Mouse (Mus musculus) midbrain, embryonic 10.5 days (tissue): Measurements from ENCODE around the gene Kansl1l. TPM values are rescaled to one million over a fixed set of nuclear protein-coding genes. Genes with fewer than 3 reads are reported as not detected.

Experiments used
- DNase-seq: peaks from one replicate; pipeline ENCODE4 v3.0.0-alpha.2; 2017; ENCODE audit warnings: low spot score
- H3K27ac ChIP-seq: fragments of 300-500 bp; sonication (generic); replicated peaks from 2 replicates; pipeline ENCODE4 v1.5.1; 2016; ENCODE audit warnings: mild to moderate bottlenecking
- H3K27me3 ChIP-seq: fragments of 300-500 bp; sonication (generic); 2 replicates; pipeline ENCODE4 v1.6.1; 2016; ENCODE audit warnings: low read depth, mild to moderate bottlenecking; ENCODE audit not compliant: poor library complexity, severe bottlenecking
- H3K36me3 ChIP-seq: fragments of 300-500 bp; sonication (generic); 2 replicates; pipeline ENCODE4 v1.6.1; 2016; ENCODE audit warnings: mild to moderate bottlenecking, moderate library complexity
- H3K4me1 ChIP-seq: fragments of 300-500 bp; sonication (generic); 2 replicates; pipeline ENCODE4 v1.6.1; 2016
- H3K4me3 ChIP-seq: fragments of 300-500 bp; sonication (generic); 2 replicates; pipeline ENCODE4 v1.5.1; 2016; ENCODE audit warnings: mild to moderate bottlenecking, moderate library complexity
- H3K9me3 ChIP-seq: fragments of 300-500 bp; sonication (generic); replicated peaks from 2 replicates; pipeline ENCODE4 v1.6.1; 2016; ENCODE audit warnings: mild to moderate bottlenecking
- WGBS: fragments of 180-500 bp; shearing (Covaris S2); methylation state at CpG from one replicate; pipeline ENCODE4 v1.1.7; 2016; 5-methylcytosine and 5-hydroxymethylcytosine counted together
- polyA plus RNA-seq: library from polyadenylated mRNA; unstranded; fragments of >200 nt; fragmentation: Nextera tagmentation; extraction: Ambion mirVana; gene quantifications from 2 replicates; pipeline ENCODE4 v1.2.1, GENCODE M21; 2016

The Kansl1l gene
- polyA plus RNA-seq, 1 experiment from 2014 or later: 7.8 TPM

- WGBS: 79% methylated on average over 1 of the region's 1 CpGs
- DNase-seq: no peak
- H3K4me1 ChIP-seq: peaks cover 16% of the 10 kb centered on the region; the same call in 1 of the 2 replicates
- no peak overlapping the region for H3K4me3 ChIP-seq
- H3K27me3 ChIP-seq: peaks cover 4% of the 10 kb centered on the region
- H3K27ac ChIP-seq: no peak overlapping the region
- H3K36me3 ChIP-seq: no peaks in the 10 kb centered on the region
- no peaks in the 10 kb centered on the region for H3K9me3 ChIP-seq
Measured at GRCm38 (mm10) chr1:66813191-66813590, 4.2 kb downstream of the Kansl1l start.

DNA sequence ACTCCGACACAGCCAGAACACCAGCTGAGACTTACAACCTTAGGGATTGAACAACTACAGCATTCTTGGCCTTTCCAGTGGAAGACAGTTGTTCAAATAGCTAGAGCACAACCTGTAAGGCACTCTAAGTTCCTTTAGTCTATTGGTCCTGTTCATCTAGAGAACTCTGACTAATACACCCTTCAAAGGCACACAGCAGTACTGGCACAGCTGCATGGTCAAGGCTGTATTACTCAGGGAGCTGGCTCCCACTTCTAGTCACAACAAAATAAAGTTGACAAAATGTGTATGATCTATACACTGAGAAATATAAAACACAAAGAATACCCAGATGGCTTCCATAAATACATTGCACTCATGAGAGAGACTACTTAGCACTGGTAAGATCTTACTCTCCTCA lies 10.5 kb downstream of the Kansl1l start:
- no peaks in the 10 kb centered on the region for H3K27me3 ChIP-seq
- no peaks in the 10 kb centered on the region for H3K4me1 ChIP-seq
- no peak for DNase-seq
- H3K4me3 ChIP-seq: no peak overlapping the region
- H3K36me3 ChIP-seq: peaks cover 3% of the 10 kb centered on the region; the same call in 1 of the 2 replicates
- no peaks in the 10 kb centered on the region for H3K9me3 ChIP-seq
- H3K27ac ChIP-seq: no peak overlapping the region
- 94% methylated on average over 1 of the region's 1 CpGs for WGBS

DNA sequence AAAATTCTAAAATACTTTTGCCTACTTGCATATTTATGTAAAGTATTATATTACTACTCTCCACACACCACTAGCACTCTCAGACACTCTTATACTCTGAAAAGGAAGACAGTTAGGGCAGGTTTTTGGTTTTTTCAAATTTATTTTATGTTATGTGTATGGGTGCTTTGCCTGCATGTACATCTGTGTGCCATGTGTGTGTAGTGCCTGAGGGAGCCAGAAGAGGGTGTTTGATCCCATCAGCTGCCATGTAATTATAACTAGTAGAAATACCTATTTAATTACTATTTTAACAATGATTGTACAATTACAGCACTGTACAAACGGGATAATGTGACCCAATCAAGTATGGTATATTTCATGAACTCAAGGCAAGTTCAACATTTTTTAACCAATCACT lies 12.0 kb downstream of the Kansl1l start:
- H3K4me3 ChIP-seq: no peak overlapping the region
- DNase-seq: no peak
- 90% methylated on average over 1 of the region's 1 CpGs for WGBS
- H3K4me1 ChIP-seq: no peaks in the 10 kb centered on the region
- peaks cover 15% of the 10 kb centered on the region for H3K36me3 ChIP-seq
- H3K9me3 ChIP-seq: no peaks in the 10 kb centered on the region
- H3K27me3 ChIP-seq: no peaks in the 10 kb centered on the region
- H3K27ac ChIP-seq: no peak overlapping the region

GRCm38 (mm10) chr1:66804710-66805109 lies 12.7 kb downstream of the Kansl1l start:
- Histone ChIP-seq H3K9me3 (no peaks in the 10 kb centered on the region), H3K27me3 (no peaks in the 10 kb centered on the region), H3K4me3 (no peak overlapping the region), H3K36me3 (peaks cover 22% of the 10 kb centered on the region), H3K4me1 (no peaks in the 10 kb centered on the region), H3K27ac (no peak overlapping the region)
- 62% methylated on average over 5 of the region's 5 CpGs for WGBS
- DNase-seq: no peak

DNA sequence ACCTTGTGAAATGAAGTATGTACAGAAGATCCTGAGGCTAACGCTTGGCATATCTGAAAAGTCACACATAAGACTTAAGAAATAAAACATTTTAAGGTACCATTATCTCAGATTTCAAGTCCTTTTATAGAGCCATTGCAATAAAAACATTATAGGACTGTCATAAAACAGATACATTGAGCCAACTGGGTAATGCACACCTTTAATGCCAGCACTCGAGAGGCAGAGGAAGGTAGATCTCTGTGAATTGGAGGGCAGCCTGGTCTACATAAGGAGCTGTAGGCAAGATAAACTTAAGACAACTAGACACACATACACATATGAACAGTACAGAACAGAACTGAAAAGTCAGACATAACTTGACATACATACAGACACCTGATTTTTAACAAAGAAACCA lies 19.4 kb downstream of the Kansl1l start:
- no peak for DNase-seq
- H3K4me1 ChIP-seq: no peaks in the 10 kb centered on the region
- no peak overlapping the region for H3K4me3 ChIP-seq
- H3K36me3 ChIP-seq: peaks cover 26% of the 10 kb centered on the region
- WGBS: 98% methylated on average over 2 of the region's 2 CpGs
- H3K27me3 ChIP-seq: no peaks in the 10 kb centered on the region
- H3K9me3 ChIP-seq: no peaks in the 10 kb centered on the region
- H3K27ac ChIP-seq: no peak overlapping the region

DNA sequence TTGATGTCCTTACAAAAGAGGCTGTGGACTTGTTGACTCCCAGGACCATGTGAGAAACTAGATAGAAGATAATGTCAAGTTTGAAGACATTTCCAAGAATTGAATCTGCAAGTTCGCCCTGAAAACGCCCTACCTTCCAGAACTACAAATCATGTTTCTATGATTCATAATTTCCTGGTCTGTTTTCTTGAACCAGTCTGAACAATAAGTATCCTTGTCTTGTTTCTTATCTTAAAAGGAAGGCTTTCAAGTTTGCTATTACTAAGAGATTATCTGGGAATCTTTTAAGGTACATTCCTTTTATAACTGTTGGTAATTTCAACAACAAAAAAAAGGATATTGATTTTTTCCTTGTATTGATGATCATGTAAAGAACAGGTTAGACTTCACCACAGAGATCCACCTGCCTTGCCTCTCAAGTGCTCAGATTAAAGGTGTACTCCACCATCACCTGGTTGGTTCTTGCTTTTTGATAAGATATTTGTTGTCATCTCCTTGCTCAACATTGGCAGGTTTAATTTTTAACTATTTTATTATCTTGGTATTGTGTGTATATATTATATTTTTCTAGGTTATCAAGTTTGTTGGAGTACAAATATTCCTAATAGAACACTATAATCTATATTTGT lies 24.4 kb downstream of the Kansl1l start:
- H3K27me3 ChIP-seq: no peaks in the 10 kb centered on the region
- no peak overlapping the region for H3K27ac ChIP-seq
- H3K4me3 ChIP-seq: no peak overlapping the region
- 93% methylated on average over 2 of the region's 2 CpGs for WGBS
- H3K36me3 ChIP-seq: 0 out of 2 replicates have a peak, but pooled peaks cover 2% of the 10 kb centered on the region
- DNase-seq: no peak
- no peaks in the 10 kb centered on the region for H3K4me1 ChIP-seq
- no peaks in the 10 kb centered on the region for H3K9me3 ChIP-seq

- Histone ChIP-seq H3K9me3 (no peaks in the 10 kb centered on the region), H3K4me1 (no peaks in the 10 kb centered on the region), H3K27ac (no peak overlapping the region), H3K4me3 (no peak overlapping the region), H3K27me3 (no peaks in the 10 kb centered on the region), H3K36me3 (no peaks in the 10 kb centered on the region)
- 81% methylated on average over 2 of the region's 2 CpGs for WGBS
- no peak for DNase-seq
Measured at GRCm38 (mm10) chr1:66782296-66782695, 35.1 kb downstream of the Kansl1l start.

DNA sequence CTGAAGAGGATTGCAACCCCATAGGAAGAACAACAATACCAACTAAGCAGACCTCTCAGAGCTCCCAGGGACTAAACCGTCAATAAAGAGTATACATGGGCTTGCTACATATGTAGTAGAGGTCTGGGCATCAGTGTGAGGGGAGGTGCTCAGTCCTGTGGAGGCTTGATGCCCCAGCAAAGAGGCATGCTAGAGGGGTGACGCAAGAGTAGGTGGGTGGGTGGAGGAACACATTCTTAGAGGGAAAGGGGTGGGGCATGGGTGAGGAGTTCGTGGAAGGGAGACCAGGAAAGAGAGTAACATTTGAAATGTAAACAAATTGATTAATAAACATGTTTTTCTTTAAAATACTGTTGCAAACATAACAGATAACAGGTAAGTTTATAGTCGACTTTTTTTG lies 36.3 kb downstream of the Kansl1l start:
- Histone ChIP-seq H3K4me3 (no peak overlapping the region), H3K27ac (no peak overlapping the region), H3K9me3 (no peaks in the 10 kb centered on the region), H3K36me3 (no peaks in the 10 kb centered on the region), H3K27me3 (no peaks in the 10 kb centered on the region), H3K4me1 (no peaks in the 10 kb centered on the region)
- no peak for DNase-seq
- WGBS: 86% methylated on average over 4 of the region's 4 CpGs

DNA sequence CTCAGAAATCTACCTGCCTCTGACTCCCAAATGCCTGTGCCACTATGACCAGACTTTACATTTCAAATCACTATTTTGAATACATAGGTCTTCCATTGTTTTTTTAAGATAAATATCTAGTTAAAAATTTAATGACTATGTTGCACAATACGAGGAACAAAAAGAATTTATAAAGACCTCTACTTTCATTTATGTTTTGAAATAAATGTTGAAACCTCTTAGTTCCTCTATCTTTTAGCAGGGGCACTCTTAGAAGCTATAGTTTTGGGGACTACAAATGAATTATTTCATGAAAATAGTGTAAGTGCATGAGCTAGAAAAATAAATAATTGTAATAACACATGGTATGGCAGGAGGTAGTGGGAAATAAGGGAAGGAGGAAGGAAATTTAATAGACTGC lies 38.6 kb downstream of the Kansl1l start:
- no peaks in the 10 kb centered on the region for H3K36me3 ChIP-seq
- H3K27me3 ChIP-seq: no peaks in the 10 kb centered on the region
- H3K27ac ChIP-seq: no peak overlapping the region
- no peaks in the 10 kb centered on the region for H3K9me3 ChIP-seq
- DNase-seq: no peak
- 86% methylated on average over 1 of the region's 1 CpGs for WGBS
- H3K4me3 ChIP-seq: no peak overlapping the region
- no peaks in the 10 kb centered on the region for H3K4me1 ChIP-seq

GRCm38 (mm10) chr1:66777878-66778277 lies 39.5 kb downstream of the Kansl1l start:
- Histone ChIP-seq H3K27ac (no peak overlapping the region), H3K9me3 (no peaks in the 10 kb centered on the region), H3K4me3 (no peak overlapping the region), H3K27me3 (no peaks in the 10 kb centered on the region), H3K4me1 (no peaks in the 10 kb centered on the region), H3K36me3 (no peaks in the 10 kb centered on the region)
- 85% methylated on average over 2 of the region's 2 CpGs for WGBS
- DNase-seq: no peak

- no peak for DNase-seq
- H3K4me3 ChIP-seq: no peak overlapping the region
- H3K27ac ChIP-seq: no peak overlapping the region
- no peaks in the 10 kb centered on the region for H3K27me3 ChIP-seq
- H3K9me3 ChIP-seq: no peaks in the 10 kb centered on the region
- no peaks in the 10 kb centered on the region for H3K4me1 ChIP-seq
- WGBS: 100% methylated on average over 1 of the region's 1 CpGs
- peaks cover 20% of the 10 kb centered on the region for H3K36me3 ChIP-seq
Measured at GRCm38 (mm10) chr1:66768764-66769163, 48.6 kb downstream of the Kansl1l start.

DNA sequence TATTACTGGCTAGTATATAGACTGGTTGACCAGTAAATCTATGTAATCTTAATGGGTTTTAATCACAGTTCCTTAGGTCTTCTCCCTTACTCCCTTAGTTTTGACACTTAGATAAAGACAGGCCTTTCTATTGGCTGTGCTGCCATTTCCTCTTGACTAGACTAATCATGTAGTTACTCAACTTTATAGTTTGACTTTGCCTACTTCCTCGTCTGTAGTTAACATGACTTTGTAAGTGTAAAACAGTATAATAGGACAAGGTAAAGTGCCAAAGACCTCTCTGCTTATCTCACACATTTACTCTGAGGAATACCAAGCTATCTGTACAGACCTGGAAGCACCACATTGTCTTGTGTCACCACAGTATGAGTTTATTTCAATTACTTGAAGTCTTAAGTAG lies 86.8 kb downstream of the Kansl1l start:
- WGBS: 86% methylated on average over 1 of the region's 1 CpGs
- Histone ChIP-seq H3K9me3 (no peaks in the 10 kb centered on the region), H3K27ac (no peak overlapping the region), H3K4me3 (no peak overlapping the region), H3K36me3 (peaks cover 33% of the 10 kb centered on the region), H3K27me3 (no peaks in the 10 kb centered on the region), H3K4me1 (no peaks in the 10 kb centered on the region)
- no peak for DNase-seq

GRCm38 (mm10) chr1:66712859-66713258 lies 104.5 kb downstream of the Kansl1l start:
- H3K4me3 ChIP-seq: no peak overlapping the region
- H3K9me3 ChIP-seq: no peaks in the 10 kb centered on the region
- 96% methylated on average over 3 of the region's 3 CpGs for WGBS
- H3K4me1 ChIP-seq: no peaks in the 10 kb centered on the region
- no peak for DNase-seq
- H3K27ac ChIP-seq: no peak overlapping the region
- no peaks in the 10 kb centered on the region for H3K27me3 ChIP-seq
- peaks cover 91% of the 10 kb centered on the region for H3K36me3 ChIP-seq

GRCm38 (mm10) chr1:66704523-66704922 lies 112.8 kb downstream of the Kansl1l start:
- Histone ChIP-seq H3K9me3 (no peaks in the 10 kb centered on the region), H3K27me3 (no peaks in the 10 kb centered on the region), H3K4me3 (no peak overlapping the region), H3K27ac (no peak overlapping the region), H3K36me3 (peaks cover 33% of the 10 kb centered on the region), H3K4me1 (peaks cover 24% of the 10 kb centered on the region)
- WGBS: 81% methylated on average over 6 of the region's 6 CpGs
- DNase-seq: no peak
